Mouse (Mus musculus): ENCODE measurements around the gene Mocs1.

DNA sequence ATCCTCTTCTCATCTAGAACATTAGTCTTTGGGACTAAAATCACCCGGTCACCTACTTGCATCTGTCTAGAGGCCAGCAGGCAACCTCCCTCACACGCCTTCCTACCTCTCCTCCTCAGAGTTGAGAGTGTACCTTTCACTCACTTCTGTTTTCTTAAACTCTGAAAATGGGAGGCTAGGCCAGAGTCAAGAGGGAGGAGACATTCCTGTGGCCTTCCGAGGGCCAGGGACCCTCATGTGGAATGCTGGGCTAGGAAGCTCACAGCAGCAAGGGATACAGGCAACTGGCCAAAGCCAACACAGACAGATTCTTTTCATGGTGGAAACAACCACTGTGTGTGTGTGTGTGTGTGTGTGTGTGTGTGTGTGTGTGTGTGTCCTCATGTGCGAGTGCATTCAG is 49.2 kb downstream of the Mocs1 start:
- TF ChIP-seq CTCF (conservative IDR thresholded peaks at IDR 0.05; ENCODE audit: insufficient read depth, insufficient read length, low read depth, low read length) (no peak), POLR2A (IDR thresholded peaks at IDR 0.05; ENCODE audit: low read depth, low read length) (no peak)

All from kidney, adult 2 months (tissue).